Mouse (Mus musculus): ENCODE data around the gene Babam2.

GRCm38 (mm10) chr5:31846971-31847370, 149.5 kb downstream of the Babam2 start:
- TF ChIP-seq CTCF (IDR thresholded peaks at IDR 0.05; ENCODE audit: low read depth) = no peak
- TF ChIP-seq EP300 (IDR thresholded peaks at IDR 0.05; ENCODE audit: low read depth) = no peak
